Mouse (Mus musculus) heart, postnatal 36 days (tissue): ENCODE results near the gene Cldn24. TPM values are rescaled to one million over a fixed set of nuclear protein-coding genes. Genes with fewer than 3 reads are reported as not detected.

Experiments
- DNase-seq, 2 experiments: peaks; one replicate each; pipeline ENCODE4 v3.0.0; 2021 to 2022
- intact Hi-C: fragments of 180-260 bp; cut with DNase I; formaldehyde crosslinking; loops from one replicate; pipeline ENCODE4 v1.15.1; 2025
- total RNA-seq, 2 experiments: library from RNA; stranded (reverse); gene quantifications; 2 replicates each; pipeline ENCODE4 v1.2.3; 2021

Cldn24 gene
- total RNA-seq, 2 experiments from 2014 or later, result not detected

GRCm38 (mm10) chr8:47825596-47825995, 3.7 kb downstream of the Cldn24 start:
- intact Hi-C loops, result loop anchor here (5.0 kb wide), 1 partner anchor 83 kb away; no protein-coding TSS in a partner anchor
- no peak for DNase-seq

- no peak for DNase-seq
- intact Hi-C loops, result loop anchor here (5.0 kb wide), 1 partner anchor 85 kb away; no protein-coding TSS in a partner anchor
Observed at GRCm38 (mm10) chr8:47826911-47827310, 5.0 kb downstream of the Cldn24 start.

- no peak for DNase-seq
- intact Hi-C loops, result no loop called here
Observed at GRCm38 (mm10) chr8:47832616-47833015, 10.7 kb downstream of the Cldn24 start.

- DNase-seq, result no peak
- intact Hi-C loops, result no loop called here
Observed at GRCm38 (mm10) chr8:47833944-47834343, 12.0 kb downstream of the Cldn24 start.

GRCm38 (mm10) chr8:47843063-47843462, 21.1 kb downstream of the Cldn24 start:
- DNase-seq, result no peak

GRCm38 (mm10) chr8:47843651-47844050, 21.7 kb downstream of the Cldn24 start:
- no peak for DNase-seq
- intact Hi-C loops, result loop anchor here (5.0 kb wide), 1 partner anchor 101 kb away; no protein-coding TSS in a partner anchor

More at GRCm38 (mm10) chr8:47843063-47843462, 21.1 kb downstream of the Cldn24 start:
- intact Hi-C loops, result loop anchor here (5.0 kb wide), 1 partner anchor 101 kb away; no protein-coding TSS in a partner anchor

GRCm38 (mm10) chr8:47845956-47846355, 24.0 kb downstream of the Cldn24 start:
- intact Hi-C loops, result no loop called here
- DNase-seq, result no peak

- intact Hi-C loops, result no loop called here
- DNase-seq, result no peak
Observed at GRCm38 (mm10) chr8:47847161-47847560, 25.2 kb downstream of the Cldn24 start.

GRCm38 (mm10) chr8:47847931-47848330, 26.0 kb downstream of the Cldn24 start:
- intact Hi-C loops, result no loop called here
- DNase-seq, result no peak

- intact Hi-C loops, result no loop called here
- DNase-seq, result no peak
Observed at GRCm38 (mm10) chr8:47849842-47850241, 27.9 kb downstream of the Cldn24 start.

GRCm38 (mm10) chr8:47851824-47852502, 30.0 kb downstream of the Cldn24 start:
- peak; percentile 57 to 68 for DNase-seq
- intact Hi-C loops, result no loop called here

- intact Hi-C loops, result no loop called here
- DNase-seq, result no peak
Observed at GRCm38 (mm10) chr8:47852737-47853136, 30.8 kb downstream of the Cldn24 start.

- no peak for DNase-seq
- intact Hi-C loops, result no loop called here
Observed at GRCm38 (mm10) chr8:47853356-47853755, 31.4 kb downstream of the Cldn24 start.

GRCm38 (mm10) chr8:47859259-47859658, 37.3 kb downstream of the Cldn24 start:
- intact Hi-C loops, result no loop called here
- DNase-seq, result no peak

GRCm38 (mm10) chr8:47866568-47866967, 44.6 kb downstream of the Cldn24 start:
- no peak for DNase-seq
- intact Hi-C loops, result no loop called here

GRCm38 (mm10) chr8:47867067-47867466, 45.1 kb downstream of the Cldn24 start:
- intact Hi-C loops, result loop anchor here (1.0 kb wide), 1 partner anchor 149 kb away; no protein-coding TSS in a partner anchor
- peak; percentile 84 to 93 for DNase-seq

Other genes with a start within 250 kb of the Cldn24 start
- 1 to 10 TPM; 6.5 to 6.8 TPM for gene Ing2, start 146.6 kb upstream of the Cldn24 start, total RNA-seq
- gene Cdkn2aip, start 108.2 kb upstream of the Cldn24 start, total RNA-seq, result 1 to 10 TPM; 9.8 TPM
- gene Cldn22, start 2.3 kb downstream of the Cldn24 start, total RNA-seq, result not detected
- gene Wwc2, start 168.8 kb downstream of the Cldn24 start, total RNA-seq, result 10 to 100 TPM; 26.1 to 28.3 TPM